Mouse (Mus musculus): ENCODE data around the gene Dpy19l3.

GRCm38 (mm10) chr7:35698073-35698472 lies 56.2 kb downstream of the Dpy19l3 start:
- TF ChIP-seq CTCF (IDR thresholded peaks at IDR 0.05; ENCODE audit: extremely low read depth, insufficient read length, insufficient replicate concordance, low read depth, low read length) (no peak), POLR2A (IDR thresholded peaks at IDR 0.05; ENCODE audit: low read depth, low read length) (no peak)

All from small intestine, adult 2 months (tissue).